Mouse (Mus musculus) kidney, postnatal 0 days (tissue): ENCODE data around the gene Sgms1. TPM values are rescaled to one million over a fixed set of nuclear protein-coding genes. Genes with fewer than 3 reads are reported as not detected.

Source experiments
- ATAC-seq: fragments of 200-750 bp; cut with Nextera tagmentation; replicated peaks from 2 replicates; pipeline ENCODE4 v1.8.0; 2017; ENCODE audit warnings: low read depth, moderate number of reproducible peaks, moderate TSS enrichment, moderate library complexity; ENCODE audit not compliant: low FRiP score
- DNase-seq: peaks from one replicate; pipeline ENCODE4 v3.0.0-alpha.2; 2016; ENCODE audit warnings: low spot score
- H3K27ac ChIP-seq: fragments of 300-500 bp; sonication (generic); 2 replicates; pipeline ENCODE4 v1.5.1; 2014; ENCODE audit warnings: mild to moderate bottlenecking
- H3K27me3 ChIP-seq: fragments of 300-500 bp; sonication (generic); 2 replicates; pipeline ENCODE4 v1.6.1; 2014; ENCODE audit warnings: low read length, mixed read lengths; ENCODE audit not compliant: insufficient read depth
- H3K36me3 ChIP-seq: fragments of 300-500 bp; sonication (generic); 2 replicates; pipeline ENCODE4 v1.6.1; 2014; ENCODE audit warnings: low read length, mixed read lengths; ENCODE audit not compliant: insufficient read depth
- H3K4me1 ChIP-seq: fragments of 300-500 bp; sonication (generic); replicated peaks from 2 replicates; pipeline ENCODE4 v1.6.1; 2014; ENCODE audit warnings: antibody characterized with exemption, low read length, mixed read lengths; ENCODE audit not compliant: insufficient read depth
- H3K4me2 ChIP-seq: fragments of 300-500 bp; sonication (generic); 2 replicates; pipeline ENCODE4 v1.6.1; 2014; ENCODE audit warnings: mild to moderate bottlenecking, low read length, moderate library complexity, mixed read lengths
- H3K4me3 ChIP-seq: fragments of 300-500 bp; sonication (generic); replicated peaks from 2 replicates; pipeline ENCODE4 v1.5.1; 2014; ENCODE audit warnings: low read depth, low read length
- H3K9ac ChIP-seq: fragments of 300-500 bp; sonication (generic); 2 replicates; pipeline ENCODE4 v1.6.1; 2014; ENCODE audit warnings: low read depth, low read length
- H3K9me3 ChIP-seq: fragments of 300-500 bp; sonication (generic); replicated peaks from 2 replicates; pipeline ENCODE4 v1.6.1; 2016; ENCODE audit warnings: low read length, inconsistent platforms, mixed read lengths
- CTCF ChIP-seq: IDR thresholded peaks from 2 replicates; pipeline ENCODE4 v1.5.1; 2016; ENCODE audit warnings: antibody characterized with exemption, low read depth, mild to moderate bottlenecking, moderate library complexity
- WGBS: fragments of 180-500 bp; shearing (Covaris S2); extraction: QIAGEN DNeasy Blood & Tissue Kit; methylation state at CpG from one replicate; pipeline ENCODE4 v1.1.7; 2014; 5-methylcytosine and 5-hydroxymethylcytosine counted together
- polyA plus RNA-seq: library from polyadenylated mRNA; unstranded; fragments of >200 nt; fragmentation: Nextera tagmentation; extraction: Ambion mirVana; gene quantifications from 2 replicates; pipeline ENCODE4 v1.2.1, GENCODE M21; 2015

Sgms1 gene
- polyA plus RNA-seq, 1 experiment from 2014 or later: 42.4 TPM

DNA sequence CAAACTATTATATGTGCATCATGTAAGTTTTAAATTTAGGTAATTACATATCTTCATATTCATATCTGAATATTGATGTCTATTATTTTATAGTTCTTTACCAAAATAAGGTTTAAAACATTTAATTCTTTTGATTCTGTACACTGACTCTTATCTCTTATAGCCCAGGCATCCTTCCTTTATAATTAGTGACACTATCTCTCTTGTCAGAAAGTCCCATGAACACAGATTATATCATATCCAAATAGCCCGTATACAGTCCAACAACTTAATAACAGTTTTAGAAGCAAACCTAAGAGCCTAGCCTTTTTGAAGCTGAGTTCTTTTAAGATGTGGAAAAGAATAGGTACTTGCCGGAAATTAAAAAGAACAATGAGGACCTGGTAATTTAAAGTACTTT is 135.3 kb downstream of the Sgms1 start:
- no peak overlapping the region for H3K9ac ChIP-seq
- H3K4me2 ChIP-seq: no peak overlapping the region
- ATAC-seq: no peak
- no peak overlapping the region for H3K27ac ChIP-seq
- no peaks in the 10 kb centered on the region for H3K27me3 ChIP-seq
- TF ChIP-seq CTCF: no peak
- no peaks in the 10 kb centered on the region for H3K9me3 ChIP-seq
- H3K4me1 ChIP-seq: peaks cover 5% of the 10 kb centered on the region; the same call in 1 of the 2 replicates
- no peaks in the 10 kb centered on the region for H3K36me3 ChIP-seq
- H3K4me3 ChIP-seq: no peak overlapping the region
- 85% methylated on average over 2 of the region's 2 CpGs for WGBS
- DNase-seq: no peak

- no peak for TF ChIP-seq CTCF
- WGBS: 74% methylated on average over 7 of the region's 7 CpGs
- Histone ChIP-seq H3K4me1 (peaks cover 5% of the 10 kb centered on the region; the same call in 1 of the 2 replicates), H3K36me3 (no peaks in the 10 kb centered on the region), H3K9ac (no peak overlapping the region), H3K9me3 (no peaks in the 10 kb centered on the region), H3K4me2 (no peak overlapping the region), H3K4me3 (no peak overlapping the region), H3K27ac (no peak overlapping the region), H3K27me3 (no peaks in the 10 kb centered on the region)
- ATAC-seq: no peak
- no peak for DNase-seq
Measured at GRCm38 (mm10) chr19:32252987-32253386, 136.5 kb downstream of the Sgms1 start.

DNA sequence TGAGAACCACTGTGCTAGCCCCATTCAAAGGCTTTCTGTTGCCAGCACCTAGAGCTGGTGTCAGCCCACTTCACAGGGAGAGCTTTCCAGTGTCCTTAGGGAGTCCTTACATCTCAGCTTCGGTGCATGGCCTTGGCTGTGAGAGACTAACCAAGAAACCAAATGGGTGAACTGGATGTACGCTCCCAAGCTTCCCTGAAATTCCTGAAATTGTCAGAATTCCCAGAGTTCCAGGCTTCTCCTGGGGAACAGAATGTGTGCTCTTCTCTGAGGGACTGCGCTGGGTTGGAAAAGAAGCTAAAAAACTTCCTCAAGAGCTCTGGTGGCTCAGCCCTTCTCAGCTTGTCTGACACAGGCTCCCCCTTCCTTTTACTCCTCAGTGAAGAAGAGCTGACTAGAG is 137.1 kb downstream of the Sgms1 start:
- H3K36me3 ChIP-seq: no peaks in the 10 kb centered on the region
- H3K27ac ChIP-seq: no peak overlapping the region
- DNase-seq (no peak), ATAC-seq (no peak)
- peaks cover 5% of the 10 kb centered on the region; the same call in 1 of the 2 replicates for H3K4me1 ChIP-seq
- 78% methylated on average over 3 of the region's 3 CpGs for WGBS
- no peak for TF ChIP-seq CTCF
- no peak overlapping the region for H3K9ac ChIP-seq
- H3K4me3 ChIP-seq: no peak overlapping the region
- no peaks in the 10 kb centered on the region for H3K9me3 ChIP-seq
- no peak overlapping the region for H3K4me2 ChIP-seq
- no peaks in the 10 kb centered on the region for H3K27me3 ChIP-seq

DNA sequence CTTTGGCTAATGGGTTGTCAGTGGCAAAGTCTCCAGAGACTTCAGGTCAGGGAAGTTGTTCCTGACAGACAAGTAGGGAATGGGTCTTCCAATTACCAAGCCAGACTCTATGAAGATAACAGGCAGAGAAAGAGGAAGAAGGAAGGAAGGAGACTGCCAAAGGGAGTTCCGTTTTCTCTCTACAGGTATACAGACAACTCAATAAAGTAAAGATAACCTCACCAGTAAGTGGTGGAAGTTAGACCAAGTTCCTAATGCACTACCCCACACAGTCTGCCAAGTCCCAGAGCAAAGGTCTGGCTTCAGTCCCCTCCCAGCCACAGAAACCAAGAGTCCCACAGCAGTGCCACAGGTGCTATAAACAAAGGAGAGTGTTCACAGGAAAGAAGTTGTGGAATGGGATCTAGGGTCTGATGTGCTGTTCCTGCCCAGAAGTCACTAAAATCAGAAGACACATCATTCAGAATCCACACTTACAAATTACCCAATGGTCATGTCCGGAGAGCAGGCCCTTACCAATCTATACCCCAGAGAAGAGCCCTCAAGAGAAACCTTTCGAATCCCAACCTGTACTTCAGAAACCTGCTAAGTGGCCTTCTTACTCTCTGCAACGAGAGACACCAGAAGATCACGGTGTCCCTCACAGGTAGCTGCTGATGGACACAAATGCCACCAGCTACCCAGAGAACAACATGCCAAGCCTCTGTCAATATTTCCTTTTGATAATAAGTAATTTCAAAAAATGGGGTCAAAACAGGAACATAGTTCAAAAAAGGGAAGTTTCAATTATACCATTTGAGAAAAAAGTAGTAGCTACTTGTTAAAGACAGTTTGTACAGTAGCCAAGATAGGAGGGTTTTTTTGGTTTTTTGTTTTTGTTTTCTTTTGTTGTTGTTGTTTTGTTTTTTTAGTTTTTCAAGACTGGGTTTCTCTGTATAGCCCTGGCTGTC is 140.1 kb downstream of the Sgms1 start:
- ATAC-seq (no peak), DNase-seq (no peak)
- WGBS: 90% methylated on average over 5 of the region's 5 CpGs
- Histone ChIP-seq H3K9me3 (no peaks in the 10 kb centered on the region), H3K27ac (no peak overlapping the region), H3K9ac (no peak overlapping the region), H3K4me3 (no peak overlapping the region), H3K27me3 (no peaks in the 10 kb centered on the region), H3K4me2 (no peak overlapping the region), H3K4me1 (no peaks in the 10 kb centered on the region), H3K36me3 (no peaks in the 10 kb centered on the region)
- no peak for TF ChIP-seq CTCF

DNA sequence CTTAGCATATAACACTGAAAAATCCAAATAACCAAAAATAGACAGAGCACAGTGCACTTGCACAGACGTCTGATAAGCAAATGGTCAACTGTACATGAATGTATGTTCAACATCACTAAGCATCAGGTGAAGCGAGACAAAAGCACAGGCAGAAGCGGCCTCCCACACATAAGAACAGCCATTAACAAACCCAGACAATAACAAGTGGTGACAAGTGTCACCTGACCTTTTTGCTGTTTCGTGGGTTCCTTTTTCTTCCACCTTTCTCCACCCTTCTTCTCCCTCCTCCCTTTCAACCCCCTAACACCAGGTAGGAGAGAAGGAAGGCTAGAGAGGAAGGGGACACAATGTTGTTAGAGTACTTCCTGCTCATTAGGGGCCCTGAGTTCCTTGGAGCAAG is 144.6 kb downstream of the Sgms1 start:
- no peak for ATAC-seq
- Histone ChIP-seq H3K27me3 (no peaks in the 10 kb centered on the region), H3K4me2 (no peak overlapping the region), H3K4me3 (no peak overlapping the region), H3K27ac (no peak overlapping the region), H3K9me3 (no peaks in the 10 kb centered on the region), H3K36me3 (0 out of 2 replicates have a peak, but pooled peaks cover 5% of the 10 kb centered on the region), H3K9ac (no peak overlapping the region), H3K4me1 (0 out of 2 replicates have a peak, but pooled peaks cover 3% of the 10 kb centered on the region)
- WGBS: 35% methylated on average over 4 of the region's 4 CpGs
- no peak for DNase-seq
- no peak for TF ChIP-seq CTCF

- TF ChIP-seq CTCF: no peak
- no peak for ATAC-seq
- DNase-seq: no peak
- H3K9ac ChIP-seq: no peak overlapping the region
- no peak overlapping the region for H3K4me3 ChIP-seq
- WGBS: 91% methylated on average over 9 of the region's 9 CpGs
- no peaks in the 10 kb centered on the region for H3K9me3 ChIP-seq
- no peaks in the 10 kb centered on the region for H3K27me3 ChIP-seq
- no peak overlapping the region for H3K4me2 ChIP-seq
- no peak overlapping the region for H3K27ac ChIP-seq
- H3K4me1 ChIP-seq: 0 out of 2 replicates have a peak, but pooled peaks cover 9% of the 10 kb centered on the region
- H3K36me3 ChIP-seq: 0 out of 2 replicates have a peak, but pooled peaks cover 5% of the 10 kb centered on the region
Measured at GRCm38 (mm10) chr19:32243246-32243645, 146.3 kb downstream of the Sgms1 start.
